Mouse (Mus musculus): ENCODE measurements around the gene Iars2. TPM values are rescaled to one million over a fixed set of nuclear protein-coding genes. Genes with fewer than 3 reads are reported as not detected.

Gene Iars2
- polyA plus RNA-seq, 1 experiment from 2014 or later: 22.1 TPM

- no peak overlapping the region for H3K4me2 ChIP-seq (replicated peaks; ENCODE audit: low read depth, low read length)
- no peak overlapping the region for H3K9ac ChIP-seq (replicated peaks; ENCODE audit: low read depth)
- H3K27ac ChIP-seq (ENCODE audit: low read length): no peak overlapping the region
- H3K27me3 ChIP-seq (replicated peaks; ENCODE audit: insufficient read depth, low read length): no peaks in the 10 kb centered on the region
- peak; percentile 53 for DNase-seq (ENCODE audit: low spot score)
- WGBS: 70% methylated on average over 5 of the region's 5 CpGs
- H3K36me3 ChIP-seq (ENCODE audit: insufficient read depth, low read length): peaks cover 38% of the 10 kb centered on the region
- no peaks in the 10 kb centered on the region; the same call in 1 of the 2 replicates for H3K4me1 ChIP-seq (ENCODE audit: insufficient read depth, low read depth, low read length)
- ATAC-seq: peak; percentile 58
- H3K9me3 ChIP-seq (ENCODE audit: low read length): no peaks in the 10 kb centered on the region
- H3K4me3 ChIP-seq (ENCODE audit: low read depth, low read length): no peak overlapping the region
- no peak for TF ChIP-seq CTCF (IDR thresholded peaks at IDR 0.05)
Observed at GRCm38 (mm10) chr1:185289231-185289630, 40.0 kb downstream of the Iars2 start.

DNA sequence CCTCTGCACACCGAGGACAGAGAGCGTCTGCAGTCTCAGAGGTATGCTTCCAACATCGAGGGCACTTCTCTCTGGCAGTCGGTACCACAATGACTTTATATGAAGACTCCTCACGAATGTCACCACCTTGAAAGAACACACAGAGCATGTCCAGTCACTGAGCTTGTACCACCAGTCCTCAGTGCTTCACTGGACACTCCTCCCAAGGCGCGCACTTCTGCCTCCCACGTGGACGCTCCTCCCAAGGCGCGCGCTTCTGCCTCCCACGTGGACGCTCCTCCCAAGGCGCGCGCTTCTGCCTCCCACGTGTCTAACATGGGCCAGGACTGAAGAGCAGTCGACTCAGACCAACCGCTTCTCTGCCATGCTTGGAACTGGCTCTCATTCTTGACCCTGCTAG lies 42.1 kb downstream of the Iars2 start:
- Histone ChIP-seq H3K27ac (ENCODE audit: low read length) (no peak overlapping the region), H3K4me1 (ENCODE audit: insufficient read depth, low read depth, low read length) (no peaks in the 10 kb centered on the region; the same call in 1 of the 2 replicates), H3K4me2 (replicated peaks; ENCODE audit: low read depth, low read length) (no peak overlapping the region), H3K9ac (replicated peaks; ENCODE audit: low read depth) (no peak overlapping the region), H3K27me3 (replicated peaks; ENCODE audit: insufficient read depth, low read length) (no peaks in the 10 kb centered on the region), H3K36me3 (ENCODE audit: insufficient read depth, low read length) (peaks cover 40% of the 10 kb centered on the region; the same call in 1 of the 2 replicates), H3K4me3 (ENCODE audit: low read depth, low read length) (no peak overlapping the region), H3K9me3 (ENCODE audit: low read length) (no peaks in the 10 kb centered on the region)
- ATAC-seq: no peak
- no peak for TF ChIP-seq CTCF (IDR thresholded peaks at IDR 0.05)
- TF ChIP-seq EP300 (IDR thresholded peaks at IDR 0.05): no peak
- WGBS: 92% methylated on average over 20 of the region's 20 CpGs
- DNase-seq (ENCODE audit: low spot score): no peak

DNA sequence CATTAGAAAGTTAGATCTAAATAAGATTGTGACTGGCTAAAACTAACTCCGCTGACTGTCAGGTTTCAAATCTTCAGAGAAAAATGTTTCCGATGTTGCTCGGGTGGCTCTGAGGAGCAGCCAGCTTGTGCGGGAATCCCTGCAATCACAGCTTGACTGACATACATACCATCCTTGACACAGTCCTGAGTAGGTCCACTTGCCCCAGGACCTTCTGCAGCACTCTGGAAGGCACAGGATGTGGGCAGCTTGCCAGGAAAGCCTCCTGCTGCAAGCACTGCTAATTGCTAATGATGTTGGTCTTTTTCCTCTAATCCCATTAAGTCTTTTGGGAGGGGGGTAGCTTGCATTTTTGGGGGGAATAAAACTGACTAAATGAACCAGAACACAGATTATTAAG lies 44.0 kb downstream of the Iars2 start:
- Histone ChIP-seq H3K27me3 (replicated peaks; ENCODE audit: insufficient read depth, low read length) (no peaks in the 10 kb centered on the region), H3K4me3 (ENCODE audit: low read depth, low read length) (no peak overlapping the region), H3K4me1 (ENCODE audit: insufficient read depth, low read depth, low read length) (no peaks in the 10 kb centered on the region; the same call in 1 of the 2 replicates), H3K4me2 (replicated peaks; ENCODE audit: low read depth, low read length) (no peak overlapping the region), H3K9me3 (ENCODE audit: low read length) (no peaks in the 10 kb centered on the region), H3K9ac (replicated peaks; ENCODE audit: low read depth) (no peak overlapping the region), H3K27ac (ENCODE audit: low read length) (no peak overlapping the region), H3K36me3 (ENCODE audit: insufficient read depth, low read length) (peaks cover 40% of the 10 kb centered on the region; the same call in 1 of the 2 replicates)
- ATAC-seq (peak; percentile 30; the same call in 1 of the 2 replicates), DNase-seq (ENCODE audit: low spot score) (peak; percentile 41)
- no peak for TF ChIP-seq EP300 (IDR thresholded peaks at IDR 0.05)
- TF ChIP-seq CTCF (IDR thresholded peaks at IDR 0.05): no peak
- WGBS: 63% methylated on average over 4 of the region's 4 CpGs

DNA sequence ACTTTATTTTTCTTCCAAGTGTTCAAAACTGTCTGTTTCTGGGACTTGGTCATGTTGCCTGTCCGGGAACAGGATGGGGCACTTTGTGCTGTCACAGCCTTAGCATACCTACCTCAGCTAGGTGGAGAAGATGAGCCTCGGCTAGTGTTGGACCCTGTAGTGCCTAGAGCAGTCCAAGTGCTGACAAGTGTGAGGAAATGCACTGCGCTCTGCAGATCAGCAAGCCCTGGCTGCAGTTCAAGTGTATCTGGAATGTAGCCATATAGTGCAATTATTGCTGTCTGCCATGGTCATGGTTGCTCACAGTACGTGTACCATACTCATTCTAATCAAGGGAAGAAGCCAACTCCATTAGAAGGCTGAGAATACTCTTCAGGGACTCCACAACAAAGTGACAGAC lies 44.5 kb downstream of the Iars2 start:
- WGBS: 37% methylated on average over 4 of the region's 4 CpGs
- no peak overlapping the region for H3K4me3 ChIP-seq (ENCODE audit: low read depth, low read length)
- ATAC-seq (peak; percentile 35; the same call in 1 of the 2 replicates), DNase-seq (ENCODE audit: low spot score) (peak; percentile 65)
- no peak overlapping the region for H3K9ac ChIP-seq (replicated peaks; ENCODE audit: low read depth)
- no peak overlapping the region for H3K27ac ChIP-seq (ENCODE audit: low read length)
- no peaks in the 10 kb centered on the region for H3K27me3 ChIP-seq (replicated peaks; ENCODE audit: insufficient read depth, low read length)
- H3K36me3 ChIP-seq (ENCODE audit: insufficient read depth, low read length): peaks cover 40% of the 10 kb centered on the region; the same call in 1 of the 2 replicates
- no peaks in the 10 kb centered on the region; the same call in 1 of the 2 replicates for H3K4me1 ChIP-seq (ENCODE audit: insufficient read depth, low read depth, low read length)
- no peaks in the 10 kb centered on the region for H3K9me3 ChIP-seq (ENCODE audit: low read length)
- H3K4me2 ChIP-seq (replicated peaks; ENCODE audit: low read depth, low read length): no peak overlapping the region
- TF ChIP-seq EP300 (IDR thresholded peaks at IDR 0.05): no peak
- TF ChIP-seq CTCF (IDR thresholded peaks at IDR 0.05): no peak

GRCm38 (mm10) chr1:185283247-185283646 lies 45.9 kb downstream of the Iars2 start:
- H3K36me3 ChIP-seq (ENCODE audit: insufficient read depth, low read length): peaks cover 51% of the 10 kb centered on the region; the same call in 1 of the 2 replicates

GRCm38 (mm10) chr1:185282846-185283245 lies 46.4 kb downstream of the Iars2 start:
- Histone ChIP-seq H3K27me3 (replicated peaks; ENCODE audit: insufficient read depth, low read length) (no peaks in the 10 kb centered on the region), H3K36me3 (ENCODE audit: insufficient read depth, low read length) (peaks cover 53% of the 10 kb centered on the region; the same call in 1 of the 2 replicates), H3K9ac (replicated peaks; ENCODE audit: low read depth) (no peak overlapping the region), H3K4me2 (replicated peaks; ENCODE audit: low read depth, low read length) (no peak overlapping the region), H3K9me3 (ENCODE audit: low read length) (no peaks in the 10 kb centered on the region), H3K4me1 (ENCODE audit: insufficient read depth, low read depth, low read length) (no peaks in the 10 kb centered on the region; the same call in 1 of the 2 replicates), H3K27ac (ENCODE audit: low read length) (no peak overlapping the region), H3K4me3 (ENCODE audit: low read depth, low read length) (no peak overlapping the region)
- peak; percentile 56 for ATAC-seq
- 83% methylated on average over 11 of the region's 11 CpGs for WGBS
- TF ChIP-seq CTCF (IDR thresholded peaks at IDR 0.05): no peak
- no peak for TF ChIP-seq EP300 (IDR thresholded peaks at IDR 0.05)
- peak; percentile 35 for DNase-seq (ENCODE audit: low spot score)

More at GRCm38 (mm10) chr1:185283247-185283646, 45.9 kb downstream of the Iars2 start:
- Histone ChIP-seq H3K27ac (ENCODE audit: low read length) (no peak overlapping the region), H3K27me3 (replicated peaks; ENCODE audit: insufficient read depth, low read length) (no peaks in the 10 kb centered on the region), H3K4me3 (ENCODE audit: low read depth, low read length) (no peak overlapping the region), H3K9ac (replicated peaks; ENCODE audit: low read depth) (no peak overlapping the region), H3K4me2 (replicated peaks; ENCODE audit: low read depth, low read length) (no peak overlapping the region), H3K4me1 (ENCODE audit: insufficient read depth, low read depth, low read length) (no peaks in the 10 kb centered on the region; the same call in 1 of the 2 replicates), H3K9me3 (ENCODE audit: low read length) (no peaks in the 10 kb centered on the region)
- no peak for TF ChIP-seq EP300 (IDR thresholded peaks at IDR 0.05)
- TF ChIP-seq CTCF (IDR thresholded peaks at IDR 0.05): no peak
- no peak for ATAC-seq
- 95% methylated on average over 15 of the region's 15 CpGs for WGBS
- no peak for DNase-seq (ENCODE audit: low spot score)
